Mouse (Mus musculus) lung, postnatal 10 days (tissue): ENCODE data around the gene Itgb3.
A peak's percentile ranks its signal among the peaks of the same experiment; 100 is the strongest.

ENCODE experiments used
- DNase-seq: peaks from one replicate; pipeline ENCODE4 v3.0.0; 2021

Gene Itgb3

GRCm38 (mm10) chr11:104582630-104583364 lies 25.0 kb upstream of the Itgb3 start:
- DNase-seq: no peak

- no peak for DNase-seq
Measured at GRCm38 (mm10) chr11:104585495-104585894, 22.3 kb upstream of the Itgb3 start.

GRCm38 (mm10) chr11:104587904-104588303 lies 19.9 kb upstream of the Itgb3 start:
- no peak for DNase-seq

- no peak for DNase-seq
Measured at GRCm38 (mm10) chr11:104588513-104588912, 19.3 kb upstream of the Itgb3 start.

GRCm38 (mm10) chr11:104589570-104589969 lies 18.2 kb upstream of the Itgb3 start:
- DNase-seq: no peak

- DNase-seq: peak; percentile 93
Measured at GRCm38 (mm10) chr11:104590148-104590547, 17.7 kb upstream of the Itgb3 start.

- DNase-seq: peak; percentile 46
Measured at GRCm38 (mm10) chr11:104592066-104592835, 15.5 kb upstream of the Itgb3 start.

- peak; percentile 41 for DNase-seq
Measured at GRCm38 (mm10) chr11:104596365-104596764, 11.4 kb upstream of the Itgb3 start.

- DNase-seq: no peak
Measured at GRCm38 (mm10) chr11:104599265-104599945, 8.4 kb upstream of the Itgb3 start.

GRCm38 (mm10) chr11:104600675-104601074 lies 7.1 kb upstream of the Itgb3 start:
- no peak for DNase-seq

- no peak for DNase-seq
Measured at GRCm38 (mm10) chr11:104604192-104604591, 3.6 kb upstream of the Itgb3 start.

GRCm38 (mm10) chr11:104608249-104608920 lies 585 bp downstream of the Itgb3 start:
- no peak for DNase-seq

GRCm38 (mm10) chr11:104609033-104609684 lies 1.4 kb downstream of the Itgb3 start:
- no peak for DNase-seq

GRCm38 (mm10) chr11:104609733-104610132 lies 1.9 kb downstream of the Itgb3 start:
- DNase-seq: no peak

- DNase-seq: peak; percentile 59
Measured at GRCm38 (mm10) chr11:104611579-104612151, 3.9 kb downstream of the Itgb3 start.

- DNase-seq: no peak
Measured at GRCm38 (mm10) chr11:104613551-104613950, 5.8 kb downstream of the Itgb3 start.

- no peak for DNase-seq
Measured at GRCm38 (mm10) chr11:104614130-104614529, 6.3 kb downstream of the Itgb3 start.

- no peak for DNase-seq
Measured at GRCm38 (mm10) chr11:104616182-104616581, 8.4 kb downstream of the Itgb3 start.

- DNase-seq: no peak
Measured at GRCm38 (mm10) chr11:104618638-104619076, 10.9 kb downstream of the Itgb3 start.

GRCm38 (mm10) chr11:104619084-104620022 lies 11.6 kb downstream of the Itgb3 start:
- DNase-seq: no peak
